Mouse (Mus musculus) liver, adult 2 months (tissue): Measurements from ENCODE around the gene Pcbp2. TPM values are rescaled to one million over a fixed set of nuclear protein-coding genes. Genes with fewer than 3 reads are reported as not detected.

ENCODE experiments used
- DNase-seq: peaks from one replicate; pipeline ENCODE4 v3.0.0-alpha.2; 2011; ENCODE audit warnings: low read depth, low spot score; ENCODE audit errors: extremely low read depth
- H3K27ac ChIP-seq: fragments of 200-500 bp; replicated peaks from 2 replicates; pipeline ENCODE4 v1.5.1; 2012; ENCODE audit warnings: low read depth, mild to moderate bottlenecking, control low read depth, inconsistent platforms, low read length; ENCODE audit not compliant: insufficient read depth
- H3K27me3 ChIP-seq: fragments of 200-500 bp; 2 replicates; pipeline ENCODE4 v1.6.1; 2012; ENCODE audit warnings: mild to moderate bottlenecking, moderate library complexity, low read length, inconsistent platforms; ENCODE audit not compliant: control insufficient read depth, insufficient read depth
- H3K36me3 ChIP-seq: fragments of 200-500 bp; 2 replicates; pipeline ENCODE4 v1.6.1; 2012; ENCODE audit warnings: low read length, inconsistent platforms; ENCODE audit not compliant: control insufficient read depth, insufficient read depth
- H3K4me1 ChIP-seq: fragments of 200-500 bp; 2 replicates; pipeline ENCODE4 v1.6.1; 2011; ENCODE audit warnings: low read length; ENCODE audit not compliant: control insufficient read depth, insufficient read depth
- H3K4me3 ChIP-seq: fragments of 200-500 bp; 2 replicates; pipeline ENCODE4 v1.5.1; 2011; ENCODE audit warnings: low read depth, mild to moderate bottlenecking, control low read depth, low read length, moderate library complexity; ENCODE audit not compliant: insufficient read depth
- H3K79me2 ChIP-seq: fragments of 200-500 bp; 2 replicates; pipeline ENCODE4 v1.6.1; 2012; ENCODE audit warnings: inconsistent platforms, mild to moderate bottlenecking, low read length, moderate library complexity; ENCODE audit not compliant: control insufficient read depth, insufficient read depth
- H3K9ac ChIP-seq: fragments of 200-500 bp; 2 replicates; pipeline ENCODE4 v1.6.1; 2012; ENCODE audit warnings: low read depth, mild to moderate bottlenecking, control low read depth, inconsistent platforms, low read length
- CTCF ChIP-seq: fragments of 200-500 bp; IDR thresholded peaks from 2 replicates; pipeline ENCODE4 v1.5.1; 2011; ENCODE audit warnings: low read depth, low read length, control low read depth
- POLR2A ChIP-seq: fragments of 200-500 bp; IDR thresholded peaks from 2 replicates; pipeline ENCODE4 v1.6.1; 2011; ENCODE audit warnings: low read length, control low read depth; ENCODE audit not compliant: insufficient read depth; ENCODE audit errors: extremely low read depth
- WGBS: fragments of 180-500 bp; shearing (Covaris S2); methylation state at CpG from one replicate; pipeline ENCODE4 v1.1.7; 2018; 5-methylcytosine and 5-hydroxymethylcytosine counted together
- polyA plus RNA-seq: library from polyadenylated mRNA; depleted of rRNA; stranded (reverse); fragments of >200 nt; gene quantifications from 2 replicates; pipeline ENCODE4 v1.2.3, GENCODE M21; 2012
- total RNA-seq: library from RNA; depleted of rRNA; stranded (reverse); fragments of >200 nt; gene quantifications from 2 replicates; pipeline ENCODE4 v1.2.3, GENCODE M21; 2014

Pcbp2 gene
- total and polyA plus RNA-seq, 2 experiments, result 112 to 261 TPM

DNA sequence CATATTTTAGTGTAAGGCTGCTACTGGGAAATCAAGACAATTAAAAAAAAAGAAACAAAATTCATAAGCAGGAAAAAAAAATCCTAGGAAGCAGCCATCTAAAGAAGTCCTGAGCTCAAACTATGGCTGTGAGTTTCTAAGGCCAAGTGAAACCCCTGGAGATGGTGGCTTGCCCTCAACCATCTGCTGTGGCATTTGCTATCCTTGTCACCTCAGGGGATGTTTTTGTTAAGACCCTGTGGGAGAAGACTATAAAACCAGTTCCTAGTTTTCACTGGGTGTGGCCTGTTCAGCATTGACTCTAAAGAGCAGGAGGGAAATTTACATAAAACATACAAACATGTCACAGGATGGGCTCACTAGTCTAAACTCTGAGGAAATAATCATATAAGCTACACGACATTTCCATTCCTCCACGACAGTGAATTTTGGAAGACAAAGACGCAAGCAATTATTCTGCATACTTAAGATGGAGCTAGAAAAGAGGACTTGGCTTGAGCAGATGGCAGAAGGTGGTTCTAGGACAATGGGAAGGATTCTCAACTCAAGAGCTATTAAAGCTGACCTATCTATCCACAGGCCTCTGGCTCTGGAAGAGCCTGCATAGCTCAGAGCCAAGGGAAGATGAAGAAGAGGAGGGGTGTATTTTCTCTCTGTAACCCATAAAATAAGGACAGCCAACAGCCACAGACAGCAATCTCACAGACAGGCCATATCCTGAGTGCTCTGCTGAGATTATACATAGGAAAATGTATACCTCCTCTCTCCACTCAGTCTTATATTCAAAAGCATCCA is 62.0 kb downstream of the Pcbp2 start:
- Histone ChIP-seq H3K4me1 (no peaks in the 10 kb centered on the region), H3K4me3 (no peak overlapping the region), H3K27me3 (no peaks in the 10 kb centered on the region), H3K9ac (no peak overlapping the region), H3K79me2 (no peaks in the 10 kb centered on the region), H3K27ac (no peak overlapping the region), H3K36me3 (peaks cover 57% of the 10 kb centered on the region)
- TF ChIP-seq POLR2A (no peak), CTCF (no peak)
- 93% methylated on average over 3 of the region's 3 CpGs for WGBS
- DNase-seq, result no peak

DNA sequence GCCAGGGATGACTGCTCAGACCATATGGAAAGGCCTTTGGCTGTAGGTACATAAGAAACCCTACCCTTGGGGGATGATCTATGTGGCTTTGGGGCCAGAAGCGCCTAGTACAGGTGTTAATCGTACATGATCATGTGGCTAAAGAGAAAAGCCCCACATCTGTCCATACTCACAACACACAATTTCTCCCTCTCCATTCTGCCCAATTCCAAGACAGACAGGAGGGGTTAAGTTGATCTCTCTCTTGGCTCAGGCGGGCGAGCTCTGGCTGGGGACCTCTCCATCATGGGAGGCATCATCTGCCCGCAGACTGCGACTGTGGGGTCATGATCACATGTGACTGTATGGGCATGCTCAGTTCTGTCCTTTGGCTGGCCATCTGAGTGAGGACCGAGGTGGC is 63.6 kb downstream of the Pcbp2 start:
- H3K79me2 ChIP-seq, result no peaks in the 10 kb centered on the region

DNA sequence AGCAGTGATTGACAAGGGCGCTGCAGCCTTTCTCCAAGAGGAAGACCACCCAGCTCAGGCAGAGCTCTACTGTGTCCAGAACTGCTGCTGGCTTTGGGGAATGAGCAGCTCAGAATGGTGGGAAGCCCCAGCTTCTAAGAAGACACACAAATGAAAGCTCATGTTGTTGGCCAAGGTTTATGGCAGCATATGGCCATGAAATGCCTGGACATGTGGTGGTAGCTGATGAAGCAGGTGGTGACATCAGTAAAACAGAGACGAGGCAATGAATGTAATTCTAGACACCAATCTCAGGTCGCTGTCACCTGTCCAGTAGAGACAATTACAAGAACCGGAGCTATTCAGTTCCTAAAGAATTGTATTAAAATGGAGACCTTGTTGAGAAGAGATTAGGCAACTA is 74.5 kb downstream of the Pcbp2 start:
- no peak overlapping the region for H3K9ac ChIP-seq
- 0 out of 2 replicates have a peak, but pooled peaks cover 2% of the 10 kb centered on the region for H3K4me1 ChIP-seq
- 97% methylated on average over 4 of the region's 4 CpGs for WGBS
- no peaks in the 10 kb centered on the region for H3K27me3 ChIP-seq
- DNase-seq, result no peak
- TF ChIP-seq POLR2A, result no peak
- no peak for TF ChIP-seq CTCF
- no peak overlapping the region for H3K27ac ChIP-seq
- H3K36me3 ChIP-seq, result peaks cover 47% of the 10 kb centered on the region
- no peaks in the 10 kb centered on the region; the same call in 1 of the 2 replicates for H3K79me2 ChIP-seq
- no peak overlapping the region for H3K4me3 ChIP-seq

More for the DNA sequence above, 63.6 kb downstream of the Pcbp2 start:
- no peak for DNase-seq
- no peaks in the 10 kb centered on the region for H3K27me3 ChIP-seq
- no peaks in the 10 kb centered on the region for H3K4me1 ChIP-seq
- no peak overlapping the region for H3K27ac ChIP-seq
- 95% methylated on average over 7 of the region's 7 CpGs for WGBS
- peaks cover 58% of the 10 kb centered on the region for H3K36me3 ChIP-seq
- H3K9ac ChIP-seq, result no peak overlapping the region
- no peak overlapping the region for H3K4me3 ChIP-seq
- TF ChIP-seq CTCF (no peak), POLR2A (no peak)

DNA sequence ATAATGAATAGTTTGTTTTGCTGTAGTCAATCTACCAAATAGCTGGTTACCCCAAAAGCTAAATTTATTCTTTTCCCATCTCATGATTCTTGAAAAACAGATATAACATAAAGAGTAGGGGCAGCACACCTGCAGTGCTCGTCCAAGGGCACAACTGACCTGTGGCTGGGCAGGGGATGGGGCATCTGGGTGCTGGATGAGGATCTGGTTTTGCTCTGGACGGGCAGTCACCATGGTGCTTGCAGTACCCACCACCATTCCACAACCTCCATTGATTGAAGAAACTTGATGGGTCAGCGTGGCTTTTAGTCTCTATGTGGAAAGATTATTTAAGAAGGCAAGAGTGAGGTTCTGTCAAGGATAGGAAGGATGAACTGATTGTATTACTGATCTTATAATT is 75.9 kb downstream of the Pcbp2 start:
- no peaks in the 10 kb centered on the region for H3K27me3 ChIP-seq
- no peak overlapping the region for H3K4me3 ChIP-seq
- peaks cover 40% of the 10 kb centered on the region for H3K36me3 ChIP-seq
- TF ChIP-seq CTCF, result no peak
- TF ChIP-seq POLR2A, result no peak
- H3K79me2 ChIP-seq, result no peaks in the 10 kb centered on the region; the same call in none of the 2 replicates
- WGBS, result 95% methylated on average over 3 of the region's 3 CpGs
- H3K9ac ChIP-seq, result no peak overlapping the region
- DNase-seq, result no peak
- no peak overlapping the region for H3K27ac ChIP-seq
- 0 out of 2 replicates have a peak, but pooled peaks cover 2% of the 10 kb centered on the region for H3K4me1 ChIP-seq

DNA sequence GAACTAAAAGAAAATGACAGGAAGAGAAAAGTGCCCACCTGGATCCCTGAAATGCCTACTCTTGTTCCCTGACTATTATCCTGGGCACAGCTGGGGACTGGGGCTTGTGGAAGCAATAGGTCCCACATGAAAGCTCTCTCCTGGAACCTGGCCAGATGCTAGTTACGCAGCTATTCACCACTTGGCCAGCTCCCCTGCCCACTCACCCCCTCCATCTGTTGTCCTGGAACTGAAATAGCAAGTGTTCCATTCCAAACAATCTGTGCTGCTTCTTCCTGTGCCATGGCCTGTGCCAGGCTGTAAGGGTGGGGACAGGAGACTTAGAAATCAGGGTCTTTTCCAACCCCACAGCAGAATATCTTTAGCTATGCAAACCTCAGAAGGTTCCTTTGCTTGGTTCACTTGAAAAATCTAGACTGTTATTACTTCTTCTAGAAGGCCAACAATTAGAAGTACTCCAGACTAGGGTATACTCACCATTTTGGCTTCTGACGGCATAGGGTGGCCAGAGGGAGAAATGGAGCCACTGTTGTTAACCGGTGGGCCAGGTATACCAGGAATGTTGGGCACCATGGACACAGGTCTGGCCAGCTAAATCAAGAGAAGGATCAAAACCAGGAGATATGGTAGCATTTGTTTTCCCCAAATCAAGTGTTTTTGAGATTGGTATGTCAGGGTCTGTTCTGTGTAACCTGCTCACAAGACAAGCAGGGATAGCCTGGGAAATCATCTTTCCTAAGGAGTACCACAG is 76.5 kb downstream of the Pcbp2 start:
- H3K27ac ChIP-seq, result no peak overlapping the region
- H3K36me3 ChIP-seq, result peaks cover 43% of the 10 kb centered on the region
- H3K27me3 ChIP-seq, result no peaks in the 10 kb centered on the region
- no peak overlapping the region for H3K4me3 ChIP-seq
- TF ChIP-seq POLR2A (no peak), CTCF (no peak)
- no peak for DNase-seq
- no peak overlapping the region for H3K9ac ChIP-seq
- 0 out of 2 replicates have a peak, but pooled peaks cover 2% of the 10 kb centered on the region for H3K4me1 ChIP-seq
- no peaks in the 10 kb centered on the region; the same call in none of the 2 replicates for H3K79me2 ChIP-seq
- WGBS, result 78% methylated on average over 3 of the region's 3 CpGs
